Mouse (Mus musculus): ENCODE measurements around the gene Tnxb. TPM values are rescaled to one million over a fixed set of nuclear protein-coding genes. Genes with fewer than 3 reads are reported as not detected.

The Tnxb gene
- polyA plus RNA-seq, 1 experiment from 2014 or later: 0.27 TPM

DNA sequence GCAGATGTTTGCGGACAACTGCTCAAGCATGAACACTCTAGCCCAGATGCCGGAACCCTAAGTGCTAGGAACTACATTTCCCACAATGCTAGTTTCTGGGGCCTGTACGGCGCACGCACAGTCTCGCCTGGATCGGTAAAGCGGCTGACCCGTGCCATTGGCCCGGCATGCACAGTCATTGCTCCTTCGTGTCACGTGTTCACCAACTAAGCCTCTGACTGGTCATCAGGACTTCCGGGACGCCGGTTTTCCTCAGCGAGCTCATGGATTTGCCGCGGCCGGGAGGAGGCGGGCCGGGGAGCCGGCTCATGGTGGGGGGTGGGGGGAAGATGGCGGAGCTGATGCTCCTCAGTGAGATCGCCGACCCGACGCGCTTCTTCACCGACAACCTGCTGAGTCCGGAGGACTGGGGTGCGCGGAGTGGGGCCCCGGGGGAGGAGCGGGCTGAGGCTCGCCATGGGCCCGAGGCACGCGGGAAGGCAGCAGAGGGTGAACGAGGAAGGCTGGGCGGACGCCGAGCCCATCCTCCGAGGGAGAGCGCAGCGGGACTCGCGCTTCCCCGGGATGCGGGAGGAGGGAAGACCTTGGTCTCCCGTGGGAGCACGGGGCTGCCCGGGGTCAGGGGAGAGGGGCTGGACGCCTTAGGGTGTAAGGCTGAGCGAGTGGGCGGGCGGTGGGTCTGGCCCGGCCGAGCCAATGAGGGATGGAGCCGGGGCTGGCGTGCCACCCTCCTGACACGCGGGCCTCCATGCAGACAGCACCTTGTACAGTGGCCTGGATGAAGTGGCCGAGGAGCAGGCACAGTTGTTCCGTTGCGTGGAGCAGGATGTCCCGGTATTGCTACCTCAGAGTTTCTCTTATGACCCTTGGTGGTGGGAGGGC is 23.2 kb upstream of the Tnxb start, which contains the start of gene Atf6b:
TSS of gene Atf6b (plus strand) at position 241 of the 882 bp plus-strand sequence.
- Histone ChIP-seq H3K36me3 (ENCODE audit: control insufficient read depth, insufficient read depth) (peaks cover 6% of the 10 kb centered on the region), H3K9ac (ENCODE audit: low read depth, low read length) (peak within 1 kb of the TSS; percentile 84), H3K4me3 (ENCODE audit: low read depth, low read length) (peak within 1 kb of the TSS; percentile 95), H3K4me2 (ENCODE audit: low read depth, low read length) (peak within 1 kb of the TSS; percentile 87), H3K9me3 (replicated peaks; ENCODE audit: control insufficient read depth, low read length) (no peaks in the 10 kb centered on the region), H3K27me3 (ENCODE audit: control insufficient read depth, insufficient read depth, low read depth, low read length) (no peaks in the 10 kb centered on the region), H3K27ac (ENCODE audit: low read length) (peak within 1 kb of the TSS; percentile 68), H3K4me1 (ENCODE audit: control insufficient read depth, low read depth, low read length) (peaks cover 31% of the 10 kb centered on the region)
- under 1% methylated on average over 65 of the region's 66 CpGs for WGBS (ENCODE audit: insufficient replicate concordance)
- ATAC-seq (ENCODE audit: low read depth): peak; percentile 97

DNA sequence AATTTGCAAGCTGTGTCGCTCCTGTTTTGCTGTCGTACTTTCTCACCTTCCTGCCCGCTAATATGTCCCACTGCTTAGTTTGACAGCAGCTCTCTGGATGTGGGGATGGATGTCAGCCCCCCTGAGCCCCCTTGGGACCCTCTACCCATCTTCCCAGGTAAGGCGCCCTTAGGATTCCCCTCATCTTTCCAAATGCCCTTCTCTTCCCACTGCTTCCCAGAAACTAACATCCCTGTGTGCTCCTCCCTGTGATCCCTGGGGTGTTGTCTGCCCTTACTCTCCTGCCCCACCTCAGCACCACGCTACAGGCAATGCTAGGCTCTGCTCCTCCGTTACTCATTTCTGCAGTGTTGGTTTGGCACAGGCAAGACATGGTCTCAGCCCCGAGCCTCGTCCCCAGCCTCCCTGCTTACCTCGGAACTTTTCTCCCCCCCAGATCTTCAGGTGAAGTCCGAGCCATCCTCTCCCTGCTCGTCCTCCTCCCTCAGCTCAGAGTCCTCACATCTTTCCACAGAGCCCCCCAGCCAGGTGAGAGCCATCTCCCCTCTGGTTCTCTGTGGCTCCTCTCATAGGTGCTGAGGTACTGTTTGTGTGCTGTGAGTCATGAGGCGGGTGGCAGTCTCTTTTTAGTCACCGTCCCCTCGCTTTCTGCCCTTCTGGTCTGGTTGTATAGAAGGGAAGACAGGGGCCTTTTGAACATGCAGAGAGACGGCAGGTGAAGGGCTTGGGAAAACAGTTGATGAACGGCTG is 22.0 kb upstream of the Tnxb start:
- H3K36me3 ChIP-seq (ENCODE audit: control insufficient read depth, insufficient read depth): peaks cover 6% of the 10 kb centered on the region
- 0 out of 2 replicates have a peak overlapping the region, but pooled peaks have one; percentile 87 for H3K4me2 ChIP-seq (ENCODE audit: low read depth, low read length)
- no peaks in the 10 kb centered on the region for H3K9me3 ChIP-seq (replicated peaks; ENCODE audit: control insufficient read depth, low read length)
- no peaks in the 10 kb centered on the region for H3K27me3 ChIP-seq (ENCODE audit: control insufficient read depth, insufficient read depth, low read depth, low read length)
- ATAC-seq (ENCODE audit: low read depth): no peak
- WGBS (ENCODE audit: insufficient replicate concordance): 79% methylated on average over 16 of the region's 16 CpGs
- H3K9ac ChIP-seq (ENCODE audit: low read depth, low read length): no peak overlapping the region
- H3K27ac ChIP-seq (ENCODE audit: low read length): no peak overlapping the region
- H3K4me1 ChIP-seq (ENCODE audit: control insufficient read depth, low read depth, low read length): peaks cover 31% of the 10 kb centered on the region
- no peak overlapping the region for H3K4me3 ChIP-seq (ENCODE audit: low read depth, low read length)

DNA sequence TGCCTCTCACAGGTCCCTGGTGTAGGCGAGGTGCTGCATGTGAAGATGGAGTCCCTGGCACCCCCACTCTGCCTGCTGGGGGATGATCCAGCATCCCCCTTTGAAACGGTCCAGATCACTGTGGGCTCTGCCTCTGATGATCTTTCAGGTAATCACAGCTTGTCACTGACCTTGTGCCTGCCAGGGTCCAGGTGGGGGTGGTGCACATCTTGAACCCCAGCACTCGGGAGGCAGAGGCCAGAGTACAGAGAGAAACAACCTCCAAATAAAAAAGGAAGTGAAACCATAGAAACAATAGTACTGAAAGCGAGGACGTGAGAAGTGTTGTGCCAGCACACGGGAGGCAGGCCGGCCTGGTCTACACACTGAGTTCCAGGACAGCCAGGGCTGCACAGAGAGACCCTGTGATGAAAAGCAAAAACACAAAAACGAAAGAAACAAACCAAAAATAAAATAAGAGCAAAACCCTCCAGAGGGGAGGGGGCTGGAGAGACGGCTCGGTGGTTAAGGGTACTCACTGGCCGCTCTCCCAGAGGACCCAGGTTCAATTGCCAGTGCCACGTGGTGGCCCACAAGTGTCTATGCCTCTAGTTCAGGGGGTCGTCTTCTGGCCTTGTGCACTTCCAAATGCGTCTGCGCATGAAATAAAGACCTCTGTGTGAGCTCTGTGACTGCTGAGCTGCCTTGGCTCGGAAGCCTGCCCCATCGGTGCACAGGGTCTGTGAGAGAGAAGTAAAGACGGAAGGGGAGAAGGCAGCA is 21.1 kb upstream of the Tnxb start:
- peaks cover 26% of the 10 kb centered on the region for H3K4me1 ChIP-seq (ENCODE audit: control insufficient read depth, low read depth, low read length)
- no peak overlapping the region for H3K9ac ChIP-seq (ENCODE audit: low read depth, low read length)
- H3K9me3 ChIP-seq (replicated peaks; ENCODE audit: control insufficient read depth, low read length): no peaks in the 10 kb centered on the region
- H3K4me3 ChIP-seq (ENCODE audit: low read depth, low read length): no peak overlapping the region
- ATAC-seq (ENCODE audit: low read depth): no peak
- H3K4me2 ChIP-seq (ENCODE audit: low read depth, low read length): no peak overlapping the region
- H3K27ac ChIP-seq (ENCODE audit: low read length): no peak overlapping the region
- H3K27me3 ChIP-seq (ENCODE audit: control insufficient read depth, insufficient read depth, low read depth, low read length): no peaks in the 10 kb centered on the region
- H3K36me3 ChIP-seq (ENCODE audit: control insufficient read depth, insufficient read depth): peaks cover 6% of the 10 kb centered on the region
- WGBS (ENCODE audit: insufficient replicate concordance): 75% methylated on average over 18 of the region's 18 CpGs

DNA sequence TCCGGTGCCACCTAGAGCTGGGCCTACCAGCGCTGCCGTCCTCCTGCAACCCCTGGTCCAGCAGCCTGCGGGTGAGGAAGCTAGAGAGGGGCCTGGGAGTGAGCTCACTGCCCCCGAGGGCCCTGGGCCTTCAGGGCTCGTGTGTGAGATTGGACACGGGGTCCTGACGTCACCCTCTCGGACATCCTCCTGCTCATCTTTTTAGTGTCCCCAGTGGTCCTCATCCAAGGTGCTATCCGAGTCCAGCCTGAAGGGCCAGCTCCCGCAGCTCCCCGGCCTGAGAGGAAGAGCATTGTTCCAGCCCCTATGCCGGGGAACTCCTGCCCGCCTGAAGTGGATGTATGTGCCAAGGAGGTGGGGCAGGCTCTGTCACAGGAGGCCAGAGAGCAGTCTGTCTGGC is 19.6 kb upstream of the Tnxb start:
- no peaks in the 10 kb centered on the region for H3K9me3 ChIP-seq (replicated peaks; ENCODE audit: control insufficient read depth, low read length)
- no peaks in the 10 kb centered on the region for H3K27me3 ChIP-seq (ENCODE audit: control insufficient read depth, insufficient read depth, low read depth, low read length)
- no peak overlapping the region for H3K27ac ChIP-seq (ENCODE audit: low read length)
- no peak overlapping the region for H3K9ac ChIP-seq (ENCODE audit: low read depth, low read length)
- no peak overlapping the region for H3K4me2 ChIP-seq (ENCODE audit: low read depth, low read length)
- ATAC-seq (ENCODE audit: low read depth): no peak
- peaks cover 17% of the 10 kb centered on the region for H3K4me1 ChIP-seq (ENCODE audit: control insufficient read depth, low read depth, low read length)
- H3K4me3 ChIP-seq (ENCODE audit: low read depth, low read length): no peak overlapping the region
- 85% methylated on average over 14 of the region's 14 CpGs for WGBS (ENCODE audit: insufficient replicate concordance)
- peaks cover 6% of the 10 kb centered on the region for H3K36me3 ChIP-seq (ENCODE audit: control insufficient read depth, insufficient read depth)

DNA sequence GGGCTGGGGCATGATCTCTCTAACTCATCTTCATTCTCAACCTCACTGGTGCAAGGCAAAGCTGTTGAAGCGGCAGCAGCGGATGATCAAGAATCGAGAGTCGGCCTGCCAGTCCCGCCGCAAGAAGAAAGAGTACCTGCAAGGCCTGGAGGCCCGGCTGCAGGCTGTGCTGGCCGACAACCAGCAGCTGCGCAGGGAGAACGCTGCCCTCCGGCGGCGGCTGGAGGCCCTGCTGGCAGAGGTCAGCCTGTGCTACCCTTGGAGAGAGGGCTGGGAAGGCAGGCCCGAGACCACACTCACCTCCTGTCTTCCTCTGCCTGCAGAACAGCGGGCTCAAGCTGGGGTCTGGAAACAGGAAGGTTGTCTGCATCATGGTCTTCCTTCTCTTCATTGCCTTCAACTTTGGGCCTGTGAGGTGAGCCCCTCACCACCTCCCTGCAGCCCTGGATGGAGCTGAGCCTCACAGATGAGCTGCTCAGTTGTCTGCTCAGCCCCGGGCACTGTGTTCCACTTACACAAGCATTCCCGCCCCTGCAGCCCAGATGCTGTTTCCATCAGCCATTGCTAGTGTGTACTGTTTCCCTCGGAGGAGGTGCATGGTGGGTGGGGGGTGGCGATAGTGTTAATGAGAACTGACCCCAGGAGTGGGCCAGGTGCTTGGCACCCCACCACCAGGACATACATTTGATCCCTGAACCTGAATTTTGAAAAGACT is 18.7 kb upstream of the Tnxb start:
- H3K4me3 ChIP-seq (ENCODE audit: low read depth, low read length): no peak overlapping the region
- no peak overlapping the region for H3K9ac ChIP-seq (ENCODE audit: low read depth, low read length)
- H3K4me2 ChIP-seq (ENCODE audit: low read depth, low read length): no peak overlapping the region
- peaks cover 6% of the 10 kb centered on the region for H3K36me3 ChIP-seq (ENCODE audit: control insufficient read depth, insufficient read depth)
- no peaks in the 10 kb centered on the region for H3K9me3 ChIP-seq (replicated peaks; ENCODE audit: control insufficient read depth, low read length)
- no peak for ATAC-seq (ENCODE audit: low read depth)
- H3K4me1 ChIP-seq (ENCODE audit: control insufficient read depth, low read depth, low read length): peaks cover 8% of the 10 kb centered on the region
- no peaks in the 10 kb centered on the region for H3K27me3 ChIP-seq (ENCODE audit: control insufficient read depth, insufficient read depth, low read depth, low read length)
- H3K27ac ChIP-seq (ENCODE audit: low read length): no peak overlapping the region
- WGBS (ENCODE audit: insufficient replicate concordance): 55% methylated on average over 19 of the region's 19 CpGs

DNA sequence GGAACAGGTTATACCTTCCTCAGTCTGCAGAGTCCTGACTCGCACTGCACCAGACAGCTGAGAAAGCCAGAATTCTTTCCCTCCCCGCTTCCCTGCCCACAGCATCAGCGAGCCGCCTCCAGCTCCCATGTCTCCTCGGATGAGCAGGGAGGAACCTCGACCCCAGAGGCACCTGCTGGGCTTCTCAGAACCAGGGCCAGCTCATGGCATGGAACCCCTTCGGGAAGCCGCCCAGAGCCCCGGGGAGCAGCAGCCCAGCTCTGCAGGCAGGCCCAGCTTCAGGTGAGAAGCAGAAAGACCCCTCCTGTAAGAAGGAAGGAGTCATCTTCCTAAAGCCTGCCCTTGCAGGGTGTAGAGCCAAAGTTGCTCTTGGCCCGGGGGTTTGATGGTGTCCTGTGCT is 17.8 kb upstream of the Tnxb start:
- H3K9me3 ChIP-seq (replicated peaks; ENCODE audit: control insufficient read depth, low read length): no peaks in the 10 kb centered on the region
- no peak overlapping the region for H3K4me3 ChIP-seq (ENCODE audit: low read depth, low read length)
- peaks cover 6% of the 10 kb centered on the region for H3K4me1 ChIP-seq (ENCODE audit: control insufficient read depth, low read depth, low read length)
- no peak overlapping the region for H3K27ac ChIP-seq (ENCODE audit: low read length)
- peaks cover 6% of the 10 kb centered on the region for H3K36me3 ChIP-seq (ENCODE audit: control insufficient read depth, insufficient read depth)
- ATAC-seq (ENCODE audit: low read depth): no peak
- no peak overlapping the region for H3K9ac ChIP-seq (ENCODE audit: low read depth, low read length)
- 78% methylated on average over 10 of the region's 10 CpGs for WGBS (ENCODE audit: insufficient replicate concordance)
- no peaks in the 10 kb centered on the region for H3K27me3 ChIP-seq (ENCODE audit: control insufficient read depth, insufficient read depth, low read depth, low read length)
- H3K4me2 ChIP-seq (ENCODE audit: low read depth, low read length): no peak overlapping the region

DNA sequence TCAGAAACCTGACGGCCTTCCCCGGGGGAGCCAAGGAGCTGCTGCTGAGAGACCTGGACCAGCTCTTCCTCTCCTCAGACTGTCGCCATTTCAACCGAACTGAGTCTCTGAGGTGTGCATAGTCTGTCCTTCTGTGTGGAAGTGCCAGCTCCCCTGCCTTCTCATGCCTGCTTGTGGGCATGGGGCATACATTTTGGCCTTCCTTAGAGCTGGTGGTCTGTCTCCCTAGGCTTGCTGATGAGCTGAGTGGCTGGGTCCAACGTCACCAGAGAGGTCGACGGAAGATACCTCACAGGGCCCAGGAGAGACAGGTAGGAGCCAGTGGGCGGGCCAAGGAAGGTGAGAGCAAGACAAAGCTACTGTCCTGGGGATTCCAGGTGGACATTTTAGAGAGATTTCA is 17.4 kb upstream of the Tnxb start:
- H3K9me3 ChIP-seq (replicated peaks; ENCODE audit: control insufficient read depth, low read length): no peaks in the 10 kb centered on the region
- no peaks in the 10 kb centered on the region for H3K27me3 ChIP-seq (ENCODE audit: control insufficient read depth, insufficient read depth, low read depth, low read length)
- no peak overlapping the region for H3K4me3 ChIP-seq (ENCODE audit: low read depth, low read length)
- 84% methylated on average over 8 of the region's 8 CpGs for WGBS (ENCODE audit: insufficient replicate concordance)
- H3K36me3 ChIP-seq (ENCODE audit: control insufficient read depth, insufficient read depth): peaks cover 6% of the 10 kb centered on the region
- peaks cover 2% of the 10 kb centered on the region for H3K4me1 ChIP-seq (ENCODE audit: control insufficient read depth, low read depth, low read length)
- H3K9ac ChIP-seq (ENCODE audit: low read depth, low read length): no peak overlapping the region
- H3K4me2 ChIP-seq (ENCODE audit: low read depth, low read length): no peak overlapping the region
- ATAC-seq (ENCODE audit: low read depth): no peak
- H3K27ac ChIP-seq (ENCODE audit: low read length): no peak overlapping the region

DNA sequence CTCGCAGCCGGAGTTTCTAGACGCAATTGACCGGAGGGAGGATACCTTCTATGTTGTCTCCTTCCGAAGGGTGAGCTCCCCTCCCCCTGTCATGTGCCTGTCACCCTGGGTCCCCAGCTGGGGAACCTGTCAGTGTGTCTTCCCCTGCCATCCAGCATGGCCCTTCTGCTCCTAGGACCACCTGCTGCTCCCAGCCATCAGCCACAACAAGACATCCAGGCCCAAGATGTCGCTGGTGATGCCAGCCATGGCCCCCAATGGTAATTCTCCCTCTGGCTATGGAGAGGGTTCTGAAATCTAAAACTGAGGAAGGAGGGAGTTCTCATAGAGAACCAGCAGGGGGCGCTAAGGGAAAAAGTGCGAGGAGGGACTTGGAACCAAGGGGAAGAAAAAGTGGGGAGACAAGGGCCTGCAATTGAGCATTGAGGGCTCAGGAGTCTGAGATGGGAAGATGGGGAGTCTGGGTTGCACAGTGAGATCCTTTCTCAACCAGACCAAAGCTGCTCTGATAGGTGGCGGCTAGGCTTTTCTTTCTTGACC is 16.5 kb upstream of the Tnxb start:
- no peak overlapping the region for H3K9ac ChIP-seq (ENCODE audit: low read depth, low read length)
- peaks cover 6% of the 10 kb centered on the region for H3K36me3 ChIP-seq (ENCODE audit: control insufficient read depth, insufficient read depth)
- no peaks in the 10 kb centered on the region for H3K9me3 ChIP-seq (replicated peaks; ENCODE audit: control insufficient read depth, low read length)
- 52% methylated on average over 9 of the region's 9 CpGs for WGBS (ENCODE audit: insufficient replicate concordance)
- no peak overlapping the region for H3K4me3 ChIP-seq (ENCODE audit: low read depth, low read length)
- H3K4me2 ChIP-seq (ENCODE audit: low read depth, low read length): no peak overlapping the region
- H3K4me1 ChIP-seq (ENCODE audit: control insufficient read depth, low read depth, low read length): no peaks in the 10 kb centered on the region
- H3K27ac ChIP-seq (ENCODE audit: low read length): no peak overlapping the region
- ATAC-seq (ENCODE audit: low read depth): no peak
- H3K27me3 ChIP-seq (ENCODE audit: control insufficient read depth, insufficient read depth, low read depth, low read length): no peaks in the 10 kb centered on the region

All from liver, embryonic 16.5 days (tissue).